Mouse (Mus musculus) thymus, postnatal 4 days (tissue): ENCODE data around the gene Tsc2.
A peak's percentile ranks its signal among the peaks of the same experiment; 100 is the strongest.

Experiments used
- DNase-seq: peaks from one replicate; pipeline ENCODE4 v3.0.0; 2021

Tsc2 gene

GRCm38 (mm10) chr17:24565092-24565491, 67.3 kb downstream of the Tsc2 start:
- no peak for DNase-seq

- no peak for DNase-seq
Measured at GRCm38 (mm10) chr17:24564422-24564821, 68.0 kb downstream of the Tsc2 start.

- DNase-seq, result no peak
Measured at GRCm38 (mm10) chr17:24563638-24564037, 68.8 kb downstream of the Tsc2 start.

- DNase-seq, result no peak
Measured at GRCm38 (mm10) chr17:24561592-24561991, 70.8 kb downstream of the Tsc2 start.

GRCm38 (mm10) chr17:24560301-24561028, 72.0 kb downstream of the Tsc2 start:
- no peak for DNase-seq

- DNase-seq, result no peak
Measured at GRCm38 (mm10) chr17:24559146-24559545, 73.3 kb downstream of the Tsc2 start.

GRCm38 (mm10) chr17:24558600-24559099, 73.8 kb downstream of the Tsc2 start:
- DNase-seq, result no peak

GRCm38 (mm10) chr17:24557091-24557490, 75.3 kb downstream of the Tsc2 start:
- DNase-seq, result no peak

- no peak for DNase-seq
Measured at GRCm38 (mm10) chr17:24551050-24551444, 81.4 kb downstream of the Tsc2 start.

- DNase-seq, result peak; percentile 76
Measured at GRCm38 (mm10) chr17:24550416-24551049, 81.9 kb downstream of the Tsc2 start.

- peak; percentile 99 for DNase-seq
Measured at GRCm38 (mm10) chr17:24549618-24550415, 82.6 kb downstream of the Tsc2 start, which contains the start of gene Pkd1. Gene Pkd1, plus strand, starts transcription at chr17:24549834.

GRCm38 (mm10) chr17:24548921-24549617, 83.4 kb downstream of the Tsc2 start:
- peak; percentile 51 for DNase-seq

- DNase-seq, result peak; percentile 44
Measured at GRCm38 (mm10) chr17:24548435-24548834, 84.0 kb downstream of the Tsc2 start.

GRCm38 (mm10) chr17:24546234-24546633, 86.2 kb downstream of the Tsc2 start:
- DNase-seq, result no peak
